Mouse (Mus musculus): ENCODE data around the gene Ccl27b. TPM values are rescaled to one million over a fixed set of nuclear protein-coding genes. Genes with fewer than 3 reads are reported as not detected.
"Not testable (repeated sequence)": the region's sequence is repeated elsewhere in the genome, so short reads cannot be mapped to it uniquely, and the experiment has no call there.

Ccl27b gene
- total RNA-seq (2015) (not detected in 2 replicates), total RNA-seq (2017) (not detected in 2 replicates)

- ATAC-seq (replicated peaks; ENCODE audit: poor library complexity), result not testable (repeated sequence)
These were observed at the start of gene Ccl27b for GRCm38 (mm10) chr4:42654951-42655350. Gene Ccl27b, plus strand, starts transcription at chr4:42655251.

GRCm38 (mm10) chr4:42611895-42612294, 43.2 kb upstream of the Ccl27b start, which contains the start of gene Gm10591:
Gene Gm10591, plus strand, starts transcription at chr4:42612195.
- not testable (repeated sequence) for ATAC-seq (replicated peaks; ENCODE audit: poor library complexity)

GRCm38 (mm10) chr4:42629419-42629818, 25.6 kb upstream of the Ccl27b start, which contains the start of gene Gm2564:
Gene Gm2564, plus strand, starts transcription at chr4:42629719.
- not testable (repeated sequence) for ATAC-seq (replicated peaks; ENCODE audit: poor library complexity)

- not testable (repeated sequence) for ATAC-seq (replicated peaks; ENCODE audit: poor library complexity)
These were observed 6.7 kb downstream of the Ccl27b start, which contains the start of gene Il11ra2 for GRCm38 (mm10) chr4:42661793-42662192. Gene Il11ra2, minus strand, starts transcription at chr4:42661893.

GRCm38 (mm10) chr4:42675415-42675814, 20.4 kb downstream of the Ccl27b start:
- ATAC-seq (replicated peaks; ENCODE audit: poor library complexity), result not testable (repeated sequence)

GRCm38 (mm10) chr4:42679365-42679764, 24.3 kb downstream of the Ccl27b start:
- ATAC-seq (replicated peaks; ENCODE audit: poor library complexity), result not testable (repeated sequence)

GRCm38 (mm10) chr4:42680374-42681356, 25.6 kb downstream of the Ccl27b start:
- ATAC-seq (replicated peaks; ENCODE audit: poor library complexity), result not testable (repeated sequence)

- not testable (repeated sequence) for ATAC-seq (replicated peaks; ENCODE audit: poor library complexity)
These were observed 26.6 kb downstream of the Ccl27b start for GRCm38 (mm10) chr4:42681473-42682182.

- ATAC-seq (replicated peaks; ENCODE audit: poor library complexity), result not testable (repeated sequence)
These were observed 27.1 kb downstream of the Ccl27b start for GRCm38 (mm10) chr4:42682183-42682524.

Other genes with a start within 250 kb of the Ccl27b start
- not detected in 2 replicates for gene Gm21586, start 215.9 kb upstream of the Ccl27b start, total RNA-seq (2015)
- 1.8 TPM in 1 of 2 replicates, not detected in the other for gene Gm21586, start 215.9 kb upstream of the Ccl27b start, total RNA-seq (2017)
- gene Gm2163, start 188.5 kb upstream of the Ccl27b start, total RNA-seq (2015), result 0.39 and 0.74 TPM in 2 replicates
- gene Gm2163, start 188.5 kb upstream of the Ccl27b start, total RNA-seq (2017), result 0.08 and 0.10 TPM in 2 replicates
- 0.10 TPM in 1 of 2 replicates, not detected in the other for gene Fam205a2, start 127.1 kb upstream of the Ccl27b start, total RNA-seq (2015)
- gene Fam205a2, start 127.1 kb upstream of the Ccl27b start, total RNA-seq (2017), result 0.07 TPM in 1 of 2 replicates, not detected in the other
- not detected in 2 replicates for gene Gm10591, start 43.1 kb upstream of the Ccl27b start, total RNA-seq (2015)
- gene Gm10591, start 43.1 kb upstream of the Ccl27b start, total RNA-seq (2017), result not detected in 2 replicates
- 0.37 and 1.0 TPM in 2 replicates for gene Gm2564, start 25.5 kb upstream of the Ccl27b start, total RNA-seq (2015)
- gene Gm2564, start 25.5 kb upstream of the Ccl27b start, total RNA-seq (2017), result not detected in 2 replicates
- gene Il11ra2, start 6.6 kb downstream of the Ccl27b start, total RNA-seq (2015), result not detected in 2 replicates
- gene Il11ra2, start 6.6 kb downstream of the Ccl27b start, total RNA-seq (2017), result not detected in 2 replicates
- not detected in 2 replicates for gene 4930578G10Rik, start 80.3 kb downstream of the Ccl27b start, total RNA-seq (2015)
- not detected in 2 replicates for gene 4930578G10Rik, start 80.3 kb downstream of the Ccl27b start, total RNA-seq (2017)
- gene Ccl19, start 101.3 kb downstream of the Ccl27b start, total RNA-seq (2015), result not detected in 2 replicates
- not detected in 2 replicates for gene Ccl19, start 101.3 kb downstream of the Ccl27b start, total RNA-seq (2017)
- not detected in 2 replicates for gene Ccl21a, start 118.7 kb downstream of the Ccl27b start, total RNA-seq (2015)
- not detected in 2 replicates for gene Ccl21a, start 118.7 kb downstream of the Ccl27b start, total RNA-seq (2017)
- not detected in 2 replicates for gene Fam205a1, start 198.6 kb downstream of the Ccl27b start, total RNA-seq (2015)
- gene Fam205a1, start 198.6 kb downstream of the Ccl27b start, total RNA-seq (2017), result not detected in 2 replicates
- not detected in 2 replicates for gene Gm12394, start 201.5 kb downstream of the Ccl27b start, total RNA-seq (2015)
- gene Gm12394, start 201.5 kb downstream of the Ccl27b start, total RNA-seq (2017), result not detected in 2 replicates
- gene Fam205c, start 219.0 kb downstream of the Ccl27b start, total RNA-seq (2015), result not detected in 2 replicates
- not detected in 2 replicates for gene Fam205c, start 219.0 kb downstream of the Ccl27b start, total RNA-seq (2017)

All from megakaryocyte progenitor cell, adult 5-6 weeks (primary cell).